Mouse (Mus musculus): ENCODE results near the gene Cln5.

- no peak for TF ChIP-seq POLR2A (IDR thresholded peaks at IDR 0.05; ENCODE audit: extremely low read depth, insufficient read depth, low read length)
- TF ChIP-seq CTCF (IDR thresholded peaks at IDR 0.05; ENCODE audit: extremely low read depth, insufficient read depth, low read length): no peak
These were observed 10.5 kb upstream of the Cln5 start for GRCm38 (mm10) chr14:103059495-103059894.

All from cortical plate, adult 2 months (tissue).